Mouse (Mus musculus): ENCODE data around the gene Mvd. TPM values are rescaled to one million over a fixed set of nuclear protein-coding genes. Genes with fewer than 3 reads are reported as not detected.
A peak's percentile ranks its signal among the peaks of the same experiment; 100 is the strongest.

Mvd gene
- polyA plus RNA-seq, 1 experiment from 2014 or later: 15.9 TPM

- ATAC-seq (replicated peaks; ENCODE audit: extremely low read depth, insufficient read depth, low FRiP score): 0 out of 2 replicates have a peak, but pooled peaks have one; percentile 49
- no peak overlapping the region for H3K4me3 ChIP-seq (ENCODE audit: low read length)
- H3K9ac ChIP-seq (ENCODE audit: low read length): no peak overlapping the region
Observed at GRCm38 (mm10) chr8:122423659-122424058, 19.6 kb downstream of the Mvd start.

DNA sequence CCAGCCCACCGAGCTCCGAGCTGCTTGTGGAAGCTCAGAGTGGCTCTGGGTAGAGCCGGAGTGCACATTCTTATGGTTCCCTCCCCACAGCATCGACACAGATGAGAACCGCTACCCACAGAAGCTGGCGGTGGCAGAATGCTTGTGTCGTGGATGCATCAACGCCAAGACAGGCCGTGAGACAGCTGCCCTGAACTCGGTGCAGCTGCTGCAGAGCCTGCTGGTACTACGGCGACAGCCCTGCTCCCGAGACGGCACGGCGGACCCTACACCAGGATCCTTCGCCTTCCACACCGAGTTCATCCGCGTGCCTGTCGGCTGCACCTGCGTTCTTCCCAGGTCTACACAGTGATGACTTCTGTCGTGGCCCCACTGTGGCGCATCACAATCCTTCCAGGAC, 20.0 kb downstream of the Mvd start:
- no peak for ATAC-seq (replicated peaks; ENCODE audit: extremely low read depth, insufficient read depth, low FRiP score)
- H3K27ac ChIP-seq (ENCODE audit: low read length): no peak overlapping the region
- no peak overlapping the region for H3K4me3 ChIP-seq (ENCODE audit: low read length)
- no peak overlapping the region for H3K4me2 ChIP-seq (ENCODE audit: low read depth, low read length)
- WGBS: 80% methylated on average over 24 of the region's 24 CpGs
- no peaks in the 10 kb centered on the region for H3K9me3 ChIP-seq (replicated peaks; ENCODE audit: control insufficient read depth, low read length)
- no peak overlapping the region for H3K9ac ChIP-seq (ENCODE audit: low read length)
- H3K4me1 ChIP-seq (ENCODE audit: control insufficient read depth, insufficient read depth, low read length): peaks cover 13% of the 10 kb centered on the region
- peaks cover 5% of the 10 kb centered on the region; the same call in 1 of the 2 replicates for H3K36me3 ChIP-seq (ENCODE audit: control insufficient read depth, insufficient read depth)
- H3K27me3 ChIP-seq (ENCODE audit: control insufficient read depth, insufficient read depth, low read length): no peaks in the 10 kb centered on the region

More at GRCm38 (mm10) chr8:122423659-122424058, 19.6 kb downstream of the Mvd start:
- H3K27ac ChIP-seq (ENCODE audit: low read length): no peak overlapping the region
- H3K4me2 ChIP-seq (ENCODE audit: low read depth, low read length): no peak overlapping the region
- peaks cover 2% of the 10 kb centered on the region; the same call in 1 of the 2 replicates for H3K36me3 ChIP-seq (ENCODE audit: control insufficient read depth, insufficient read depth)
- no peaks in the 10 kb centered on the region for H3K27me3 ChIP-seq (ENCODE audit: control insufficient read depth, insufficient read depth, low read length)
- 21% methylated on average over 5 of the region's 5 CpGs for WGBS
- H3K4me1 ChIP-seq (ENCODE audit: control insufficient read depth, insufficient read depth, low read length): peaks cover 13% of the 10 kb centered on the region
- no peaks in the 10 kb centered on the region for H3K9me3 ChIP-seq (replicated peaks; ENCODE audit: control insufficient read depth, low read length)

GRCm38 (mm10) chr8:122421376-122422070, 21.7 kb downstream of the Mvd start, which contains the start of gene Il17c:
TSS of gene Il17c (plus strand) at chr8:122422020.
- peaks cover 13% of the 10 kb centered on the region for H3K4me1 ChIP-seq (ENCODE audit: control insufficient read depth, insufficient read depth, low read length)
- H3K27ac ChIP-seq (ENCODE audit: low read length): no peak within 1 kb of the TSS
- no peak for ATAC-seq (replicated peaks; ENCODE audit: extremely low read depth, insufficient read depth, low FRiP score)
- H3K36me3 ChIP-seq (ENCODE audit: control insufficient read depth, insufficient read depth): peaks cover 12% of the 10 kb centered on the region; the same call in 1 of the 2 replicates
- no peak within 1 kb of the TSS for H3K4me2 ChIP-seq (ENCODE audit: low read depth, low read length)
- WGBS: 69% methylated on average over 14 of the region's 14 CpGs
- H3K9ac ChIP-seq (ENCODE audit: low read length): no peak within 1 kb of the TSS
- H3K9me3 ChIP-seq (replicated peaks; ENCODE audit: control insufficient read depth, low read length): no peaks in the 10 kb centered on the region
- H3K4me3 ChIP-seq (ENCODE audit: low read length): no peak within 1 kb of the TSS
- no peaks in the 10 kb centered on the region for H3K27me3 ChIP-seq (ENCODE audit: control insufficient read depth, insufficient read depth, low read length)

DNA sequence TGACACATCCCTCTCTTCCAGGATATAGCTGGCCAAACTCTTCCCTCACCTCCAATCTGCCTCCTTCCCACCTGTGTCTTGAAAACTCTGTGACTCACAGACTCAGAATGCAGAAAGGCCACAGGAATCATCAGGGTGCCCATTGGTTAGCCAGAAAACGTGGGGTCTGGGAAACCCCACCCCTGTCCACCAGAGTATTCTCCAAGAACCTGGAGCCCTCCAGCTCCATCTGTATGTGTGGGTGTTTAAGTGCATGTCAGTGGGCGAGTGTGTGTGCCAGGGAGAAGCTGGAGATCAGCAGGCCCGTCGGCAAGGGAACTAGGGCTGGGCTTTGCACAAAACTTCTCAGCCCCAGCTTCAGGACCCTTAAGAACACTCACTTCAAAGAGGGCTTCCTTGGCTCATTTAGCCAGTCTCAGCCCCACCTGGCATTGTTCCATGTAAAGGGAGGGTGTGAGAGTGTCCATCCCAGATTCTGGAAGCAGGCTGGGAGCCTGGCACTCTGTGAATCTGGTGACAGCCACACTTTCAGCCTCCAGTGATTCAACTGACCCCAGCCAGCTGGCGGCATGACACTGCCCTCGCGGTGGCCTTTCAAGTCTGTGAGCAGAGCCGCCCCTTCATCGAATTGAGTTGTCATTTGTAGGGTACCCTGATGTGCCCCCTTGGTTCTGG, 23.2 kb downstream of the Mvd start:
- WGBS: 43% methylated on average over 9 of the region's 9 CpGs
- no peak overlapping the region for H3K4me3 ChIP-seq (ENCODE audit: low read length)
- no peak for ATAC-seq (replicated peaks; ENCODE audit: extremely low read depth, insufficient read depth, low FRiP score)

GRCm38 (mm10) chr8:122415554-122415953, 27.7 kb downstream of the Mvd start:
- H3K27me3 ChIP-seq (ENCODE audit: control insufficient read depth, insufficient read depth, low read length): no peaks in the 10 kb centered on the region
- H3K9me3 ChIP-seq (replicated peaks; ENCODE audit: control insufficient read depth, low read length): no peaks in the 10 kb centered on the region
- no peak overlapping the region for H3K27ac ChIP-seq (ENCODE audit: low read length)
- WGBS: 83% methylated on average over 6 of the region's 6 CpGs
- ATAC-seq (replicated peaks; ENCODE audit: extremely low read depth, insufficient read depth, low FRiP score): no peak
- 0 out of 2 replicates have a peak, but pooled peaks cover 2% of the 10 kb centered on the region for H3K4me1 ChIP-seq (ENCODE audit: control insufficient read depth, insufficient read depth, low read length)
- H3K4me2 ChIP-seq (ENCODE audit: low read depth, low read length): no peak overlapping the region
- H3K36me3 ChIP-seq (ENCODE audit: control insufficient read depth, insufficient read depth): peaks cover 54% of the 10 kb centered on the region
- no peak overlapping the region for H3K9ac ChIP-seq (ENCODE audit: low read length)
- H3K4me3 ChIP-seq (ENCODE audit: low read length): no peak overlapping the region

More for the DNA sequence above, 23.2 kb downstream of the Mvd start:
- Histone ChIP-seq H3K9me3 (replicated peaks; ENCODE audit: control insufficient read depth, low read length) (no peaks in the 10 kb centered on the region), H3K36me3 (ENCODE audit: control insufficient read depth, insufficient read depth) (peaks cover 20% of the 10 kb centered on the region), H3K27ac (ENCODE audit: low read length) (no peak overlapping the region), H3K27me3 (ENCODE audit: control insufficient read depth, insufficient read depth, low read length) (no peaks in the 10 kb centered on the region), H3K9ac (ENCODE audit: low read length) (no peak overlapping the region), H3K4me1 (ENCODE audit: control insufficient read depth, insufficient read depth, low read length) (peaks cover 13% of the 10 kb centered on the region), H3K4me2 (ENCODE audit: low read depth, low read length) (no peak overlapping the region)

GRCm38 (mm10) chr8:122414311-122414710, 28.9 kb downstream of the Mvd start:
- Histone ChIP-seq H3K27me3 (ENCODE audit: control insufficient read depth, insufficient read depth, low read length) (no peaks in the 10 kb centered on the region), H3K36me3 (ENCODE audit: control insufficient read depth, insufficient read depth) (peaks cover 64% of the 10 kb centered on the region), H3K4me2 (ENCODE audit: low read depth, low read length) (no peak overlapping the region), H3K9me3 (replicated peaks; ENCODE audit: control insufficient read depth, low read length) (no peaks in the 10 kb centered on the region), H3K27ac (ENCODE audit: low read length) (no peak overlapping the region), H3K4me1 (ENCODE audit: control insufficient read depth, insufficient read depth, low read length) (no peaks in the 10 kb centered on the region), H3K9ac (ENCODE audit: low read length) (no peak overlapping the region), H3K4me3 (ENCODE audit: low read length) (no peak overlapping the region)
- WGBS: 81% methylated on average over 9 of the region's 9 CpGs
- no peak; the same call in 1 of the 2 replicates for ATAC-seq (replicated peaks; ENCODE audit: extremely low read depth, insufficient read depth, low FRiP score)

GRCm38 (mm10) chr8:122407678-122408077, 35.5 kb downstream of the Mvd start:
- H3K9me3 ChIP-seq (replicated peaks; ENCODE audit: control insufficient read depth, low read length): no peaks in the 10 kb centered on the region
- no peaks in the 10 kb centered on the region for H3K27me3 ChIP-seq (ENCODE audit: control insufficient read depth, insufficient read depth, low read length)
- H3K9ac ChIP-seq (ENCODE audit: low read length): no peak overlapping the region
- no peak for ATAC-seq (replicated peaks; ENCODE audit: extremely low read depth, insufficient read depth, low FRiP score)
- no peak overlapping the region for H3K4me2 ChIP-seq (ENCODE audit: low read depth, low read length)
- WGBS: 86% methylated on average over 7 of the region's 7 CpGs
- H3K36me3 ChIP-seq (ENCODE audit: control insufficient read depth, insufficient read depth): peaks cover 70% of the 10 kb centered on the region
- H3K4me1 ChIP-seq (ENCODE audit: control insufficient read depth, insufficient read depth, low read length): no peaks in the 10 kb centered on the region
- H3K4me3 ChIP-seq (ENCODE audit: low read length): no peak overlapping the region
- no peak overlapping the region for H3K27ac ChIP-seq (ENCODE audit: low read length)

GRCm38 (mm10) chr8:122405146-122405805, 37.9 kb downstream of the Mvd start:
- 66% methylated on average over 9 of the region's 9 CpGs for WGBS
- no peaks in the 10 kb centered on the region for H3K4me1 ChIP-seq (ENCODE audit: control insufficient read depth, insufficient read depth, low read length)
- H3K4me3 ChIP-seq (ENCODE audit: low read length): no peak overlapping the region
- no peak overlapping the region for H3K27ac ChIP-seq (ENCODE audit: low read length)
- no peaks in the 10 kb centered on the region for H3K9me3 ChIP-seq (replicated peaks; ENCODE audit: control insufficient read depth, low read length)
- H3K27me3 ChIP-seq (ENCODE audit: control insufficient read depth, insufficient read depth, low read length): no peaks in the 10 kb centered on the region
- no peak overlapping the region for H3K9ac ChIP-seq (ENCODE audit: low read length)
- no peak overlapping the region for H3K4me2 ChIP-seq (ENCODE audit: low read depth, low read length)
- H3K36me3 ChIP-seq (ENCODE audit: control insufficient read depth, insufficient read depth): peaks cover 67% of the 10 kb centered on the region
- ATAC-seq (replicated peaks; ENCODE audit: extremely low read depth, insufficient read depth, low FRiP score): no peak

DNA sequence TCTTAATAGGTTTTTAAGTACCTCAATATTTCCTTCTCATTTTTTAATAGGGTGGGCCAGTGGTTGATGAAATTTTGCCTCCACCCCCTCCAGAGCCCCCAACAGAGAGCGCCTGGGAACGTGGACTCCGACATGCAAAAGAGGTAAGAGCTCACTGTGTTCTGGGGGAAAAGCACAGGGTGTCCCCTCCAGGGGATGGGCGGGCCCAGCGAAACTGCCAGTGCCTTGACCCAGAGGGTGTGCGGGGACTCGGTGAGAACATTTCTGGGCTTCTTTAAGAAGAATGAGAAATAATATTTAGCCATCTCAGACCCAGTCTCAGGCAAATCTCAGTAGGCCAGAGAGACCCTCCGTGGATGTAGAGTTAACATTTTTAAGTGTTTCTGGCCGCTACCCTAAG, 45.0 kb downstream of the Mvd start:
- Histone ChIP-seq H3K4me2 (ENCODE audit: low read depth, low read length) (no peak overlapping the region), H3K4me1 (ENCODE audit: control insufficient read depth, insufficient read depth, low read length) (no peaks in the 10 kb centered on the region), H3K27me3 (ENCODE audit: control insufficient read depth, insufficient read depth, low read length) (no peaks in the 10 kb centered on the region), H3K4me3 (ENCODE audit: low read length) (no peak overlapping the region), H3K9ac (ENCODE audit: low read length) (no peak overlapping the region), H3K9me3 (replicated peaks; ENCODE audit: control insufficient read depth, low read length) (no peaks in the 10 kb centered on the region), H3K27ac (ENCODE audit: low read length) (no peak overlapping the region), H3K36me3 (ENCODE audit: control insufficient read depth, insufficient read depth) (peaks cover 46% of the 10 kb centered on the region)
- 95% methylated on average over 9 of the region's 9 CpGs for WGBS
- ATAC-seq (replicated peaks; ENCODE audit: extremely low read depth, insufficient read depth, low FRiP score): no peak

Measured in heart, embryonic 16.5 days (tissue).